ENCODE assay signal across 8 mouse cellular contexts in genomic region chr1:95313393-95314228, GRCm38 (mm10). TPM values are rescaled to one million over a fixed set of nuclear protein-coding genes. Genes with fewer than 3 reads are reported as not detected.
A peak's percentile ranks its signal among the peaks of the same experiment; 100 is the strongest.
DNase-seq lines count a peak whose midpoint lies in the region; ATAC-seq lines count a peak whose summit lies in the region.

TSS of gene Fam174a (plus strand) at chr1:95313623.

- peak; percentile 98 for ATAC-seq in erythroblast, adult 5-6 weeks (replicated peaks; ENCODE audit: low FRiP score, poor library complexity, severe bottlenecking)
- peak; percentile 100 for ATAC-seq in kidney, embryonic 15.5 days (replicated peaks; ENCODE audit: low FRiP score)
- peak; percentile 93 for ATAC-seq in monocyte, adult 5-6 weeks (replicated peaks; ENCODE audit: insufficient number of reproducible peaks, low FRiP score, low TSS enrichment, poor library complexity, severe bottlenecking)

- peak within 1 kb of the TSS; percentile 95 for H3K4me2 ChIP-seq in kidney, embryonic 15.5 days

- peaks cover 9% of the 10 kb centered on the region for H3K4me1 ChIP-seq in heart, embryonic 10.5 days
- H3K4me1 ChIP-seq in kidney, embryonic 15.5 days: peaks cover 15% of the 10 kb centered on the region

- H3K36me3 ChIP-seq in heart, embryonic 10.5 days: no peaks in the 10 kb centered on the region
- no peaks in the 10 kb centered on the region for H3K36me3 ChIP-seq in kidney, embryonic 15.5 days

- no peaks in the 10 kb centered on the region for H3K9me3 ChIP-seq in heart, embryonic 10.5 days
- H3K9me3 ChIP-seq in kidney, embryonic 15.5 days (replicated peaks): no peaks in the 10 kb centered on the region

- under 1% methylated on average over 79 of the region's 79 CpGs for WGBS in heart, embryonic 10.5 days
- under 1% methylated on average over 79 of the region's 79 CpGs for WGBS in kidney, embryonic 15.5 days

- DNase-seq in A20 (ENCODE audit: low read depth, low spot score) (peak; percentile 95), liver (peak; percentile 90)
- DNase-seq in brain, adult 2 months (ENCODE audit: low read depth, low spot score): peak; percentile 98
- DNase-seq in heart, embryonic 10.5 days (ENCODE audit: low spot score): peak; percentile 93
- peak; percentile 85 to 90 for DNase-seq in spleen, postnatal 4 days (ENCODE audit: low spot score in 2 of 2)

- H3K27ac ChIP-seq in heart, embryonic 10.5 days: peak within 1 kb of the TSS; percentile 87
- H3K27ac ChIP-seq in kidney, embryonic 15.5 days: peak within 1 kb of the TSS; percentile 85

- no peaks in the 10 kb centered on the region for H3K27me3 ChIP-seq in heart, embryonic 10.5 days (ENCODE audit: insufficient read depth, poor library complexity, severe bottlenecking)
- no peaks in the 10 kb centered on the region for H3K27me3 ChIP-seq in kidney, embryonic 15.5 days

- H3K9ac ChIP-seq in kidney, embryonic 15.5 days: peak within 1 kb of the TSS; percentile 87

- peak within 1 kb of the TSS; percentile 93 for H3K4me3 ChIP-seq in heart, embryonic 10.5 days
- peak within 1 kb of the TSS; percentile 93 for H3K4me3 ChIP-seq in kidney, embryonic 15.5 days (replicated peaks)

RNA-seq across cellular contexts. Expression of gene Fam174a, which starts in this region (rescaled TPM):
- 4.8 and 11.0 TPM in 2 replicates for total RNA-seq in erythroblast, adult 5-6 weeks (2015; ENCODE audit: low replicate concordance)
- 2.2 and 6.3 TPM in 2 replicates for total RNA-seq in erythroblast, adult 5-6 weeks (2017; ENCODE audit: low replicate concordance)
- 16.9 and 18.9 TPM in 2 replicates for polyA plus RNA-seq in heart, embryonic 10.5 days (2016; fragmentation: Nextera tagmentation; extraction: Ambion mirVana)
- polyA plus RNA-seq in kidney, embryonic 15.5 days (2015; fragmentation: Nextera tagmentation; extraction: Ambion mirVana): 25.2 and 26.4 TPM in 2 replicates
- 33.5 to 53.2 TPM (median 50.9 TPM) in 3 replicates for total RNA-seq in monocyte, adult 5-6 weeks (2017)

Comparison
In these comparisons a context has a peak if more than half of its experiments do, and no peak if none do; other contexts are left out.
1. Peak in every context shown above with its lines: DNase-seq, ATAC-seq, H3K4me3 ChIP-seq and H3K27ac ChIP-seq.